Mouse (Mus musculus): ENCODE measurements around the gene Angel2.

DNA sequence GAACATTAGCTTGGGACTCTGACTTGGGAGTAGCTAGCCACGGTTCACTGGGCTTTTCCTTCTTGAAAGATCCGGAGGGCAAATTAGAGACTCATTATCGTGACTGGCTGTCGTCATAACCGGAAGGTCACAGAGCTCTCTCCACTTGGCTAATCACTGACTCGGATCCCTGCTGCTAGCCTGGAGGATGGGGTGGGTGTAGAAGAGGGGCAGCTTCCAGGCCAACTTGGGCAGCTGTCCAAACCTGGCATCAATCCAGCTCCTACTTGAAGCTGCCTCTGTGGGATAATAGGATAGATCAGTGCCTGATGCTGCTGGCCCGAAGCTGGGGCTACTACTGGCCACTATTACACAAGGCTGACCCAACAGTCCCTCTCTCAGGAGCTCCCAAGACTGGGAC lies 70.6 kb downstream of the Angel2 start:
- TF ChIP-seq GATA1 (IDR thresholded peaks at IDR 0.05; ENCODE audit: low read length) (no peak), TAL1 (IDR thresholded peaks at IDR 0.05; ENCODE audit: low read length) (no peak)

Measured in erythroblast, embryonic 14.5 days (primary cell).